Mouse (Mus musculus) liver, embryonic 14.5 days (tissue): ENCODE data around the gene Usp2.

ENCODE experiments used
- CTCF ChIP-seq: IDR thresholded peaks from 2 replicates; pipeline ENCODE4 v1.5.1; 2016; ENCODE audit warnings: antibody characterized with exemption, low read depth, control low read depth
- EP300 ChIP-seq: IDR thresholded peaks from 2 replicates; pipeline ENCODE4 v1.6.1; 2016; ENCODE audit warnings: antibody characterized with exemption, low read depth

- TF ChIP-seq CTCF (no peak), EP300 (no peak)
These were observed 20.4 kb upstream of the Usp2 start for GRCm38 (mm10) chr9:44046426-44046825.
